Mouse (Mus musculus) liver, postnatal 0 days (tissue): Measurements from ENCODE around the gene Alox5. TPM values are rescaled to one million over a fixed set of nuclear protein-coding genes. Genes with fewer than 3 reads are reported as not detected.

Experiments
- ATAC-seq: fragments of 200-750 bp; cut with Nextera tagmentation; 2 replicates; pipeline ENCODE4 v1.8.0; 2017; ENCODE audit warnings: mild to moderate bottlenecking, moderate library complexity
- DNase-seq: peaks from one replicate; pipeline ENCODE4 v3.0.0-alpha.2; 2016
- H3K27ac ChIP-seq: fragments of 300-500 bp; sonication (generic); 2 replicates; pipeline ENCODE4 v1.5.1; 2014; ENCODE audit warnings: antibody characterized with exemption, moderate library complexity, mild to moderate bottlenecking, low read depth
- H3K27me3 ChIP-seq: fragments of 300-500 bp; sonication (generic); 2 replicates; pipeline ENCODE4 v1.6.1; 2014; ENCODE audit warnings: low read length, control low read depth, mixed read lengths; ENCODE audit not compliant: insufficient read depth
- H3K36me3 ChIP-seq: fragments of 300-500 bp; sonication (generic); replicated peaks from 2 replicates; pipeline ENCODE4 v1.6.1; 2014; ENCODE audit warnings: mild to moderate bottlenecking, control low read depth, low read length, moderate library complexity, mixed read lengths; ENCODE audit not compliant: insufficient read depth
- H3K4me1 ChIP-seq: fragments of 300-500 bp; sonication (generic); 2 replicates; pipeline ENCODE4 v1.6.1; 2014; ENCODE audit warnings: antibody characterized with exemption, mild to moderate bottlenecking, control low read depth; ENCODE audit not compliant: insufficient read depth
- H3K4me2 ChIP-seq: fragments of 300-500 bp; sonication (generic); 2 replicates; pipeline ENCODE4 v1.6.1; 2014; ENCODE audit warnings: low read depth, mild to moderate bottlenecking, low read length, moderate library complexity, mixed read lengths
- H3K4me3 ChIP-seq: fragments of 300-500 bp; sonication (generic); 2 replicates; pipeline ENCODE4 v1.5.1; 2014; ENCODE audit warnings: low read depth, low read length
- H3K9ac ChIP-seq: fragments of 300-500 bp; sonication (generic); replicated peaks from 2 replicates; pipeline ENCODE4 v1.6.1; 2014; ENCODE audit warnings: mild to moderate bottlenecking, moderate library complexity
- H3K9me3 ChIP-seq: fragments of 300-500 bp; sonication (generic); 2 replicates; pipeline ENCODE4 v1.6.1; 2016; ENCODE audit warnings: mild to moderate bottlenecking, control low read depth, low read length, mixed read lengths
- CTCF ChIP-seq: sonication (generic); IDR thresholded peaks from 2 replicates; pipeline ENCODE4 v1.5.1; 2016; ENCODE audit warnings: antibody characterized with exemption, low read depth
- EP300 ChIP-seq: IDR thresholded peaks from 2 replicates; pipeline ENCODE4 v1.6.1; 2016; ENCODE audit warnings: antibody characterized with exemption, low read depth, mild to moderate bottlenecking
- WGBS: fragments of 180-500 bp; shearing (Covaris S2); extraction: QIAGEN DNeasy Blood & Tissue Kit; methylation state at CpG from one replicate; pipeline ENCODE4 v1.1.7; 2014; ENCODE audit not compliant: insufficient replicate concordance; 5-methylcytosine and 5-hydroxymethylcytosine counted together
- polyA plus RNA-seq: library from polyadenylated mRNA; unstranded; fragments of >200 nt; fragmentation: Nextera tagmentation; extraction: Ambion mirVana; gene quantifications from 2 replicates; pipeline ENCODE4 v1.2.1, GENCODE M21; 2015

Gene Alox5
- polyA plus RNA-seq, 1 experiment from 2014 or later, result 6.6 TPM

DNA sequence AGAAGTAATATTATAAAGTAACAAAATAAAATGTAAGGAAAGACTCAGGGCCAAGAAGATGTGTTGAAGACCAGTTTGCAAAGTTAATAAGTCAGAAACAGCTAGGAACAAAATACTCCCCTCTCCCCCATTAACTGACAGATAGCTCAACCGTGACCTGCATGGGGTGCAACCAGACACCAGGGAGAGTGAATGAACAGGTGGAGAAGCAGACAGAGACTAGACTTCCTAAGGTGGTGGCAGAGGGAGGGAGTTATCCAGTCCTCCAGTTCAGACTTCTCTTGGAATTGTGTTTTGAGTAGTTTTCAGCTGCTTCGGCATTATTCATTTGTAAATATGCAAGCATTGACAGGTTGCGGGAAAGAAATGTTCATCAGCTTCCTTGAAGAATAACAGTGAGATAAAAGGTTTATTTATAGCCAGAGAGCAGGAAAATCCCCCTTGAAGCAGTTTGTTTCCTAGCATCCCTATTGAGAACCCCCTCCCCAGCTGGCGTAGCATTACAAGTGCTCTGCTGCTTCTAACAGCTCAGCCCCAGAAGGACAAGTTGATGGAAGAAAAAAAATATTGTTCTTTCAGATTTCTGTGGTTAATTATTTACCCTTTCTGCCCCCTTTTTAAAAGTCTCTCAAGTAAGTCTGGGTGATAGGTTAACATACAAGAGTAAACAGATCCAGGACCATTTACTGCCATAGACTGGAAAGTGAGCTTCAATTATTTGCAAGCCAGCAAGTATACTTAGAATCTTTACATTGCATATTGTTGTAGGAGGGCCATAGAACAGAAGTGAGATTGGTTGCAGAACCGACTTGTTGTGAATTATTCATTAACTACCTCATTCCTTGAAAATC lies 75.6 kb downstream of the Alox5 start:
- Histone ChIP-seq H3K36me3 (peaks cover 7% of the 10 kb centered on the region; the same call in 1 of the 2 replicates), H3K9me3 (no peaks in the 10 kb centered on the region), H3K4me3 (no peak overlapping the region), H3K27ac (0 out of 2 replicates have a peak overlapping the region, but pooled peaks have one; percentile 25), H3K9ac (no peak overlapping the region), H3K27me3 (no peaks in the 10 kb centered on the region), H3K4me1 (peaks cover 24% of the 10 kb centered on the region), H3K4me2 (peak overlapping the region; percentile 41)
- 60% methylated on average over 5 of the region's 5 CpGs for WGBS
- TF ChIP-seq EP300, result no peak
- no peak for TF ChIP-seq CTCF
- peak; percentile 17; the same call in 1 of the 2 replicates for ATAC-seq
- DNase-seq, result no peak

- H3K36me3 ChIP-seq, result peaks cover 18% of the 10 kb centered on the region
These were observed 77.4 kb downstream of the Alox5 start for GRCm38 (mm10) chr6:116383582-116383981.

DNA sequence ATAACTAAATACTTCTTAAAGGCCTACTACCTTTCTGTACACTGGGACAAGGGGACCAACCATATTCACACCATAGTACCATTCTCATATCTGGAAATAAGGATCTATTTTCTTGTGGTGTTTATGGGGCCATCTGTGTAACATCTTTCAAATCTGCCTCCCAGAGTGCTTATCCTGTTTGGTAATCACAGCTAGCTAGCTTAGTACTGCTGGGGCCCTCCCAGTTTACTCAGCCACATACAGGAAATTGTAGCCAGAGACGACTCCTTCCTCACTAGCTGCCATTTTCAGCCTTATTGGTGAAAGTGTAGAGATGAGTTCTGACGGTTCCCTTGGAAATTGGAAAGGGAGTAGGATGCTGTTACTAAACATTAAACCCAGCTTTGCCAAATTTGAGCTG lies 79.4 kb downstream of the Alox5 start:
- H3K36me3 ChIP-seq, result peaks cover 26% of the 10 kb centered on the region
- no peak overlapping the region for H3K4me2 ChIP-seq
- H3K4me3 ChIP-seq, result no peak overlapping the region
- 28% methylated on average over 2 of the region's 2 CpGs for WGBS
- ATAC-seq, result no peak
- H3K27ac ChIP-seq, result no peak overlapping the region
- no peaks in the 10 kb centered on the region for H3K9me3 ChIP-seq
- H3K27me3 ChIP-seq, result no peaks in the 10 kb centered on the region
- TF ChIP-seq CTCF (no peak), EP300 (no peak)
- H3K9ac ChIP-seq, result no peak overlapping the region
- no peak for DNase-seq
- H3K4me1 ChIP-seq, result peaks cover 24% of the 10 kb centered on the region

More at GRCm38 (mm10) chr6:116383582-116383981, 77.4 kb downstream of the Alox5 start:
- no peaks in the 10 kb centered on the region for H3K27me3 ChIP-seq
- TF ChIP-seq CTCF, result no peak
- TF ChIP-seq EP300, result no peak
- DNase-seq, result no peak
- 89% methylated on average over 10 of the region's 10 CpGs for WGBS
- no peak for ATAC-seq
- no peak overlapping the region for H3K27ac ChIP-seq
- no peak overlapping the region for H3K4me3 ChIP-seq
- H3K4me1 ChIP-seq, result peaks cover 24% of the 10 kb centered on the region
- H3K9ac ChIP-seq, result no peak overlapping the region
- no peak overlapping the region for H3K4me2 ChIP-seq
- no peaks in the 10 kb centered on the region for H3K9me3 ChIP-seq

DNA sequence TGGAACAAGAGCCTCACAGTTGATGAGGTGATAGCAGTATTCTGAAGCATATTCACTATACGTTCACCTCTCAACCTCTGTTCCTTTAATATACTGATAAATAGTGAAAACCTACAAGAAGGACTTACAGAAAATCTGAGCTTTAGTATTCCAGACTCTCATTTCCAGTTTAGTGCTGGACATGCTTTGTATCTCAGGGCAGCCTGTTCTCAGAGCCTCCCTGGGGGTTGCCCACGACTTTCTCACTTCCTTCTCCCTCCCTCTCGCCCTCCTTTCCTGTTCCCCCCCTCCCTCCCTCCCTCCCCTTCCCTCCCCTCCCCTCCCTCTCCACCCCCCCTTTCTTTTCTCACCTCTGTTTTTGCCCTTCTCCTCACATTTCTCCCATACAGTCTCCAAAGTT lies 80.8 kb downstream of the Alox5 start:
- H3K9ac ChIP-seq, result no peak overlapping the region
- H3K4me1 ChIP-seq, result peaks cover 17% of the 10 kb centered on the region
- H3K4me3 ChIP-seq, result no peak overlapping the region
- TF ChIP-seq CTCF (no peak), EP300 (no peak)
- H3K27ac ChIP-seq, result no peak overlapping the region
- 44% methylated on average over 3 of the region's 3 CpGs for WGBS
- DNase-seq (no peak), ATAC-seq (no peak)
- H3K4me2 ChIP-seq, result no peak overlapping the region
- peaks cover 27% of the 10 kb centered on the region for H3K36me3 ChIP-seq
- no peaks in the 10 kb centered on the region for H3K9me3 ChIP-seq
- no peaks in the 10 kb centered on the region for H3K27me3 ChIP-seq

GRCm38 (mm10) chr6:116378892-116379291 lies 82.1 kb downstream of the Alox5 start:
- WGBS, result 72% methylated on average over 7 of the region's 7 CpGs
- Histone ChIP-seq H3K27ac (no peak overlapping the region), H3K27me3 (no peaks in the 10 kb centered on the region), H3K4me1 (peaks cover 22% of the 10 kb centered on the region), H3K4me3 (no peak overlapping the region), H3K9me3 (no peaks in the 10 kb centered on the region), H3K4me2 (no peak overlapping the region), H3K9ac (no peak overlapping the region), H3K36me3 (peaks cover 27% of the 10 kb centered on the region)
- no peak for DNase-seq
- ATAC-seq, result no peak
- TF ChIP-seq CTCF, result no peak
- TF ChIP-seq EP300, result no peak

GRCm38 (mm10) chr6:116374618-116375017 lies 86.4 kb downstream of the Alox5 start:
- DNase-seq (no peak), ATAC-seq (no peak)
- H3K9me3 ChIP-seq, result no peaks in the 10 kb centered on the region
- no peaks in the 10 kb centered on the region for H3K27me3 ChIP-seq
- TF ChIP-seq EP300 (no peak), CTCF (no peak)
- no peak overlapping the region for H3K4me3 ChIP-seq
- H3K4me2 ChIP-seq, result no peak overlapping the region
- peaks cover 19% of the 10 kb centered on the region for H3K36me3 ChIP-seq
- no peak overlapping the region for H3K9ac ChIP-seq
- peaks cover 28% of the 10 kb centered on the region for H3K4me1 ChIP-seq
- no peak overlapping the region for H3K27ac ChIP-seq
